Mouse (Mus musculus) embryonic facial prominence, embryonic 15.5 days (tissue): ENCODE data around the gene Irs3. TPM values are rescaled to one million over a fixed set of nuclear protein-coding genes. Genes with fewer than 3 reads are reported as not detected.
"Not testable (repeated sequence)": the region's sequence is repeated elsewhere in the genome, so short reads cannot be mapped to it uniquely, and the experiment has no call there.

ENCODE experiments used
- ATAC-seq: fragments of 200-750 bp; cut with Nextera tagmentation; 2 replicates; pipeline ENCODE4 v1.8.0; 2017; ENCODE audit warnings: low read depth, moderate TSS enrichment; ENCODE audit not compliant: insufficient number of reproducible peaks, low FRiP score, low TSS enrichment
- H3K27ac ChIP-seq: fragments of 300-500 bp; sonication (generic); replicated peaks from 2 replicates; pipeline ENCODE4 v1.5.1; 2015; ENCODE audit warnings: mild to moderate bottlenecking, inconsistent platforms
- H3K27me3 ChIP-seq: fragments of 300-500 bp; sonication (generic); 2 replicates; pipeline ENCODE4 v1.6.1; 2015; ENCODE audit warnings: inconsistent platforms
- H3K36me3 ChIP-seq: fragments of 300-500 bp; sonication (generic); 2 replicates; pipeline ENCODE4 v1.6.1; 2015; ENCODE audit warnings: mild to moderate bottlenecking, inconsistent platforms
- H3K4me1 ChIP-seq: fragments of 300-500 bp; sonication (generic); 2 replicates; pipeline ENCODE4 v1.6.1; 2015; ENCODE audit warnings: inconsistent platforms
- H3K4me2 ChIP-seq: fragments of 300-500 bp; sonication (generic); replicated peaks from 2 replicates; pipeline ENCODE4 v1.6.1; 2015; ENCODE audit warnings: mild to moderate bottlenecking, inconsistent platforms
- H3K4me3 ChIP-seq: fragments of 300-500 bp; sonication (generic); replicated peaks from 2 replicates; pipeline ENCODE4 v1.5.1; 2015; ENCODE audit warnings: mild to moderate bottlenecking, inconsistent platforms
- H3K9ac ChIP-seq: fragments of 300-500 bp; sonication (generic); 2 replicates; pipeline ENCODE4 v1.6.1; 2015; ENCODE audit warnings: inconsistent platforms
- H3K9me3 ChIP-seq: fragments of 300-500 bp; sonication (generic); replicated peaks from 2 replicates; pipeline ENCODE4 v1.6.1; 2016; ENCODE audit warnings: inconsistent platforms
- WGBS: fragments of 180-500 bp; shearing (Covaris S2); methylation state at CpG from one replicate; pipeline ENCODE4 v1.1.7; 2015; 5-methylcytosine and 5-hydroxymethylcytosine counted together
- polyA plus RNA-seq: library from polyadenylated mRNA; unstranded; fragments of >200 nt; fragmentation: Nextera tagmentation; extraction: Ambion mirVana; gene quantifications from 2 replicates; pipeline ENCODE4 v1.2.1, GENCODE M21; 2015

Gene Irs3
- polyA plus RNA-seq, 1 experiment from 2014 or later: 0.16 TPM

- Histone ChIP-seq H3K4me2 (no peak overlapping the region), H3K27me3 (no peaks in the 10 kb centered on the region), H3K9ac (no peak overlapping the region), H3K9me3 (no peaks in the 10 kb centered on the region), H3K36me3 (no peaks in the 10 kb centered on the region), H3K4me1 (peaks cover 35% of the 10 kb centered on the region), H3K27ac (no peak overlapping the region), H3K4me3 (no peak overlapping the region)
- ATAC-seq: no peak
- 81% methylated on average over 7 of the region's 7 CpGs for WGBS
These were observed 30.2 kb downstream of the Irs3 start for GRCm38 (mm10) chr5:137615347-137615746.

GRCm38 (mm10) chr5:137614921-137615320, 30.6 kb downstream of the Irs3 start:
- not testable (repeated sequence) for H3K4me3 ChIP-seq, H3K27me3 ChIP-seq, ATAC-seq, H3K9ac ChIP-seq, H3K9me3 ChIP-seq, H3K27ac ChIP-seq, H3K4me2 ChIP-seq, H3K36me3 ChIP-seq
- WGBS: 81% methylated on average over 2 of the region's 2 CpGs
- H3K4me1 ChIP-seq: peaks cover 39% of the 10 kb centered on the region

- Histone ChIP-seq H3K4me1 (peaks cover 53% of the 10 kb centered on the region), H3K4me3 (no peak within 1 kb of the TSS), H3K9me3 (no peaks in the 10 kb centered on the region), H3K27ac (no peak within 1 kb of the TSS), H3K4me2 (no peak within 1 kb of the TSS), H3K36me3 (no peaks in the 10 kb centered on the region), H3K9ac (no peak within 1 kb of the TSS), H3K27me3 (no peaks in the 10 kb centered on the region)
- ATAC-seq: no peak
- WGBS: 28% methylated on average over 11 of the region's 11 CpGs
These were observed 32.0 kb downstream of the Irs3 start, which contains the start of gene Pcolce for GRCm38 (mm10) chr5:137613550-137613949. Gene Pcolce, minus strand, starts transcription at chr5:137613784.

GRCm38 (mm10) chr5:137613076-137613475, 32.4 kb downstream of the Irs3 start:
- peaks cover 58% of the 10 kb centered on the region for H3K4me1 ChIP-seq
- no peak overlapping the region for H3K9ac ChIP-seq
- WGBS: 70% methylated on average over 5 of the region's 5 CpGs
- no peak overlapping the region for H3K27ac ChIP-seq
- no peak overlapping the region for H3K4me3 ChIP-seq
- no peaks in the 10 kb centered on the region for H3K27me3 ChIP-seq
- H3K4me2 ChIP-seq: no peak overlapping the region
- no peak for ATAC-seq
- H3K36me3 ChIP-seq: no peaks in the 10 kb centered on the region
- H3K9me3 ChIP-seq: no peaks in the 10 kb centered on the region

- H3K9ac ChIP-seq: peak overlapping the region; percentile 33; the same call in 1 of the 2 replicates
- H3K4me2 ChIP-seq: peak overlapping the region; percentile 53
- peak; percentile 71 for ATAC-seq
- peak overlapping the region; percentile 97 for H3K27ac ChIP-seq
- 10% methylated on average over 6 of the region's 6 CpGs for WGBS
- peaks cover 10% of the 10 kb centered on the region for H3K36me3 ChIP-seq
- no peaks in the 10 kb centered on the region for H3K9me3 ChIP-seq
- peaks cover 62% of the 10 kb centered on the region for H3K4me1 ChIP-seq
- peak overlapping the region; percentile 41 for H3K4me3 ChIP-seq
- no peaks in the 10 kb centered on the region for H3K27me3 ChIP-seq
These were observed 34.3 kb downstream of the Irs3 start for GRCm38 (mm10) chr5:137611245-137611602.

GRCm38 (mm10) chr5:137610548-137611244, 34.8 kb downstream of the Irs3 start:
- Histone ChIP-seq H3K4me1 (peaks cover 62% of the 10 kb centered on the region), H3K4me2 (peak overlapping the region; percentile 53), H3K4me3 (peak overlapping the region; percentile 41), H3K27me3 (no peaks in the 10 kb centered on the region), H3K36me3 (peaks cover 15% of the 10 kb centered on the region), H3K9me3 (no peaks in the 10 kb centered on the region), H3K9ac (peak overlapping the region; percentile 33; the same call in 1 of the 2 replicates), H3K27ac (peak overlapping the region; percentile 97)
- ATAC-seq: peak; percentile 78
- 2% methylated on average over 12 of the region's 12 CpGs for WGBS

GRCm38 (mm10) chr5:137610056-137610455, 35.5 kb downstream of the Irs3 start:
- Histone ChIP-seq H3K4me3 (peak overlapping the region; percentile 41), H3K9ac (peak overlapping the region; percentile 10), H3K36me3 (peaks cover 22% of the 10 kb centered on the region), H3K27me3 (no peaks in the 10 kb centered on the region), H3K4me2 (peak overlapping the region; percentile 53), H3K27ac (peak overlapping the region; percentile 97), H3K4me1 (peaks cover 62% of the 10 kb centered on the region), H3K9me3 (no peaks in the 10 kb centered on the region)
- no peak for ATAC-seq
- 35% methylated on average over 4 of the region's 4 CpGs for WGBS

- no peaks in the 10 kb centered on the region for H3K9me3 ChIP-seq
- peak overlapping the region; percentile 41 for H3K4me3 ChIP-seq
- H3K9ac ChIP-seq: no peak overlapping the region
- 38% methylated on average over 3 of the region's 3 CpGs for WGBS
- H3K36me3 ChIP-seq: peaks cover 26% of the 10 kb centered on the region
- peaks cover 62% of the 10 kb centered on the region for H3K4me1 ChIP-seq
- peak overlapping the region; percentile 53 for H3K4me2 ChIP-seq
- no peak for ATAC-seq
- H3K27me3 ChIP-seq: no peaks in the 10 kb centered on the region
- H3K27ac ChIP-seq: peak overlapping the region; percentile 97; the same call in 1 of the 2 replicates
These were observed 36.2 kb downstream of the Irs3 start for GRCm38 (mm10) chr5:137609292-137609691.

GRCm38 (mm10) chr5:137608654-137609190, 36.8 kb downstream of the Irs3 start:
- Histone ChIP-seq H3K4me1 (peaks cover 61% of the 10 kb centered on the region), H3K9me3 (no peaks in the 10 kb centered on the region), H3K9ac (peak overlapping the region; percentile 15; the same call in 1 of the 2 replicates), H3K27me3 (no peaks in the 10 kb centered on the region), H3K36me3 (peaks cover 29% of the 10 kb centered on the region), H3K4me2 (peak overlapping the region; percentile 53), H3K4me3 (peak overlapping the region; percentile 30), H3K27ac (no peak overlapping the region)
- no peak for ATAC-seq
- 21% methylated on average over 23 of the region's 23 CpGs for WGBS

GRCm38 (mm10) chr5:137607860-137608653, 37.5 kb downstream of the Irs3 start:
- WGBS: 20% methylated on average over 26 of the region's 26 CpGs
- H3K27ac ChIP-seq: no peak overlapping the region

GRCm38 (mm10) chr5:137601365-137601729, 44.2 kb downstream of the Irs3 start:
- Histone ChIP-seq H3K4me3 (peak overlapping the region; percentile 72), H3K4me2 (peak overlapping the region; percentile 92), H3K27me3 (no peaks in the 10 kb centered on the region), H3K9ac (peak overlapping the region; percentile 33), H3K36me3 (peaks cover 28% of the 10 kb centered on the region), H3K27ac (peak overlapping the region; percentile 89), H3K9me3 (no peaks in the 10 kb centered on the region), H3K4me1 (peaks cover 23% of the 10 kb centered on the region)
- under 1% methylated on average over 22 of the region's 22 CpGs for WGBS
- ATAC-seq: no peak

More at GRCm38 (mm10) chr5:137607860-137608653, 37.5 kb downstream of the Irs3 start:
- Histone ChIP-seq H3K4me2 (peak overlapping the region; percentile 53), H3K9ac (peak overlapping the region; percentile 15; the same call in 1 of the 2 replicates), H3K4me1 (peaks cover 59% of the 10 kb centered on the region), H3K9me3 (no peaks in the 10 kb centered on the region), H3K36me3 (peaks cover 29% of the 10 kb centered on the region), H3K4me3 (peak overlapping the region; percentile 30), H3K27me3 (no peaks in the 10 kb centered on the region)
- no peak for ATAC-seq
